Mouse (Mus musculus): Measurements from ENCODE around the gene Ceacam19. TPM values are rescaled to one million over a fixed set of nuclear protein-coding genes. Genes with fewer than 3 reads are reported as not detected.

Gene Ceacam19
- not detected for polyA plus RNA-seq (2014; fragmentation: Illumina TruSeq; extraction: RNeasy Lipid Tissue Mini Kit (QIAGEN cat#74804); ENCODE audit: low read depth, low replicate concordance)

GRCm38 (mm10) chr7:19887849-19888248, at the start of gene Ceacam19:
Gene Ceacam19, minus strand, starts transcription at chr7:19887965.

DNA sequence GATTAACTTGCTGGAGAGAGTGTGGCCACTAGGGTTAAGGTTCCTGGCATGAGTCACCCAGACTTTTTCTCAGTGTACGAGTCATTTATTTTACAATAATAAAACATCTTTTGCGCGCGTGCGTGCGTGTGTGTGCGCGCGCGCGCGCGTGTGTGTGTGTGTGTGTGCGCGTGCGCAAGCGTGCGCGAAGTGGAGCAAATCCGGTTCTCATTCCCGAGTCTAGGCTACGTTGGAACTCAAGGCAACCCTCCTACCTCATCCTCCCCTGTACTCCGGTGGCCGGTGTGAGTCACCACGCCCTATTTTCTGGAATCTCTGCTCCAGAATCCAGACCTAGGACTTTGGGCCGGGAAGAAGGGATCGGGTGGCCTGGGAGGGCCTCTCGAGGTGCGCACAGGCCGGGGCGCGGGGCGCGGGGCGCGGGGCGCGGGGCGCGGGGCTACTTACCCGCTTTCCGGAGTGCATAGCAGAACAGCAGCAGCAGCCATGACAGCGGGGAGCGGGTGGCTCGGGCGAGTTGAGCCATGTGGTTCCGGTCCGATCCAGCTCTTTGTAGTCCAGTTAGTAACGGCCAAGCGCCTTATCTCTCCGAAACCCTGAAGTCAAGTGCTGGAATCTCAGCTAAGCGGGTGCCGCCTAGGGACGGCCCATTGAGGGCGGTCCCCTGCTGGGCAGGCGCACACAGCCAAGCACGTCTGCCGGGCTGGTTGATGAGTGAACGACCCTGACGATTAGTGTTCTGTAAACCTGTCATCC, 32.9 kb upstream of the Ceacam19 start, which contains the start of gene Pvr:
Gene Pvr (minus strand): TSS at position 655 of the 756 bp plus-strand sequence.

GRCm38 (mm10) chr7:19861199-19861598, 26.6 kb downstream of the Ceacam19 start, which contains the start of gene Ceacam16:
Gene Ceacam16, minus strand, starts transcription at chr7:19861299.

GRCm38 (mm10) chr7:19851858-19852570, 35.8 kb downstream of the Ceacam19 start, which contains the start of gene Gm19345:
Gene Gm19345, plus strand, starts transcription at chr7:19852003.

Other genes starting within 250 kb of the Ceacam19 start
- 20.7 TPM for gene Clptm1, start 222.9 kb downstream of the Ceacam19 start, polyA plus RNA-seq (2014; fragmentation: Illumina TruSeq; extraction: RNeasy Lipid Tissue Mini Kit (QIAGEN cat#74804); ENCODE audit: low read depth, low replicate concordance)
- gene Apoc2, start 210.0 kb downstream of the Ceacam19 start, polyA plus RNA-seq (2014; fragmentation: Illumina TruSeq; extraction: RNeasy Lipid Tissue Mini Kit (QIAGEN cat#74804); ENCODE audit: low read depth, low replicate concordance) = 44.8 TPM
- not detected for gene Gm44805, start 206.5 kb downstream of the Ceacam19 start, polyA plus RNA-seq (2014; fragmentation: Illumina TruSeq; extraction: RNeasy Lipid Tissue Mini Kit (QIAGEN cat#74804); ENCODE audit: low read depth, low replicate concordance)
- 123 TPM for gene Apoc4, start 206.5 kb downstream of the Ceacam19 start, polyA plus RNA-seq (2014; fragmentation: Illumina TruSeq; extraction: RNeasy Lipid Tissue Mini Kit (QIAGEN cat#74804); ENCODE audit: low read depth, low replicate concordance)
- gene Apoc1, start 195.3 kb downstream of the Ceacam19 start, polyA plus RNA-seq (2014; fragmentation: Illumina TruSeq; extraction: RNeasy Lipid Tissue Mini Kit (QIAGEN cat#74804); ENCODE audit: low read depth, low replicate concordance) = 3,872 TPM
- gene Apoe, start 188.8 kb downstream of the Ceacam19 start, polyA plus RNA-seq (2014; fragmentation: Illumina TruSeq; extraction: RNeasy Lipid Tissue Mini Kit (QIAGEN cat#74804); ENCODE audit: low read depth, low replicate concordance) = 941 TPM
- gene Tomm40, start 172.5 kb downstream of the Ceacam19 start, polyA plus RNA-seq (2014; fragmentation: Illumina TruSeq; extraction: RNeasy Lipid Tissue Mini Kit (QIAGEN cat#74804); ENCODE audit: low read depth, low replicate concordance) = 1.1 TPM
- gene Nectin2, start 137.5 kb downstream of the Ceacam19 start, polyA plus RNA-seq (2014; fragmentation: Illumina TruSeq; extraction: RNeasy Lipid Tissue Mini Kit (QIAGEN cat#74804); ENCODE audit: low read depth, low replicate concordance) = 2.6 TPM
- 0.16 TPM for gene Bcam, start 116.9 kb downstream of the Ceacam19 start, polyA plus RNA-seq (2014; fragmentation: Illumina TruSeq; extraction: RNeasy Lipid Tissue Mini Kit (QIAGEN cat#74804); ENCODE audit: low read depth, low replicate concordance)
- gene Cblc, start 91.2 kb downstream of the Ceacam19 start, polyA plus RNA-seq (2014; fragmentation: Illumina TruSeq; extraction: RNeasy Lipid Tissue Mini Kit (QIAGEN cat#74804); ENCODE audit: low read depth, low replicate concordance) = 2.6 TPM
- 5.4 TPM for gene Bcl3, start 65.2 kb downstream of the Ceacam19 start, polyA plus RNA-seq (2014; fragmentation: Illumina TruSeq; extraction: RNeasy Lipid Tissue Mini Kit (QIAGEN cat#74804); ENCODE audit: low read depth, low replicate concordance)
- not detected for gene Gm19345, start 36.0 kb downstream of the Ceacam19 start, polyA plus RNA-seq (2014; fragmentation: Illumina TruSeq; extraction: RNeasy Lipid Tissue Mini Kit (QIAGEN cat#74804); ENCODE audit: low read depth, low replicate concordance)
- not detected for gene Ceacam16, start 26.7 kb downstream of the Ceacam19 start, polyA plus RNA-seq (2014; fragmentation: Illumina TruSeq; extraction: RNeasy Lipid Tissue Mini Kit (QIAGEN cat#74804); ENCODE audit: low read depth, low replicate concordance)
- gene Pvr, start 33.2 kb upstream of the Ceacam19 start, polyA plus RNA-seq (2014; fragmentation: Illumina TruSeq; extraction: RNeasy Lipid Tissue Mini Kit (QIAGEN cat#74804); ENCODE audit: low read depth, low replicate concordance) = 7.0 TPM
- gene Igsf23, start 62.8 kb upstream of the Ceacam19 start, polyA plus RNA-seq (2014; fragmentation: Illumina TruSeq; extraction: RNeasy Lipid Tissue Mini Kit (QIAGEN cat#74804); ENCODE audit: low read depth, low replicate concordance) = 0.21 TPM
- not detected for gene Ceacam20, start 77.4 kb upstream of the Ceacam19 start, polyA plus RNA-seq (2014; fragmentation: Illumina TruSeq; extraction: RNeasy Lipid Tissue Mini Kit (QIAGEN cat#74804); ENCODE audit: low read depth, low replicate concordance)
- gene Nlrp9b, start 103.5 kb upstream of the Ceacam19 start, polyA plus RNA-seq (2014; fragmentation: Illumina TruSeq; extraction: RNeasy Lipid Tissue Mini Kit (QIAGEN cat#74804); ENCODE audit: low read depth, low replicate concordance) = not detected
- not detected for gene Vmn1r91, start 211.7 kb upstream of the Ceacam19 start, polyA plus RNA-seq (2014; fragmentation: Illumina TruSeq; extraction: RNeasy Lipid Tissue Mini Kit (QIAGEN cat#74804); ENCODE audit: low read depth, low replicate concordance)
- gene Gm16442, start 234.6 kb upstream of the Ceacam19 start, polyA plus RNA-seq (2014; fragmentation: Illumina TruSeq; extraction: RNeasy Lipid Tissue Mini Kit (QIAGEN cat#74804); ENCODE audit: low read depth, low replicate concordance) = not detected